Mouse (Mus musculus): ENCODE results near the gene Dab2.

DNA sequence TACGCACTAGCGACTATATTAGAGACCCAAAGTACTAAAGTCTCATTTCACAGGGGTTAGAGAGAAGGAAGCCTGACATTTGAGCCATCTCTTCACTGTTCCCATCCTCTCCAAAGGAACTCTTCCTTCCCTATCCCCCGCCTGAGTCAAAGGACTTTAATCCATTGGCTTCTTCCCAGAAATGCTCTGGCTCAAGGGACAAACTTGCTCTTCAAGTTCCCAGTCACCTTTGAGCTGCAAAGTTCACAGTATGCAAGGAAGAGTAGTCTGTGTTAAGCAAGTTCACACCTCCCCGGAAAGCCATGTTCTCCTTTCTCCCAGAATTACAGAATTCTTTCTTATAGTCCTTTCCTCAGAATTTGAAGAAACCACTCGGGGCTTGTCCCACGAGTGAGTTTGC is 107.2 kb downstream of the Dab2 start:
- no peak for TF ChIP-seq EP300 (IDR thresholded peaks at IDR 0.05)
- no peak for TF ChIP-seq CTCF (IDR thresholded peaks at IDR 0.05)

All from lung, postnatal 0 days (tissue).